ENCODE assay signal across 12 mouse cellular contexts in the genomic region with DNA sequence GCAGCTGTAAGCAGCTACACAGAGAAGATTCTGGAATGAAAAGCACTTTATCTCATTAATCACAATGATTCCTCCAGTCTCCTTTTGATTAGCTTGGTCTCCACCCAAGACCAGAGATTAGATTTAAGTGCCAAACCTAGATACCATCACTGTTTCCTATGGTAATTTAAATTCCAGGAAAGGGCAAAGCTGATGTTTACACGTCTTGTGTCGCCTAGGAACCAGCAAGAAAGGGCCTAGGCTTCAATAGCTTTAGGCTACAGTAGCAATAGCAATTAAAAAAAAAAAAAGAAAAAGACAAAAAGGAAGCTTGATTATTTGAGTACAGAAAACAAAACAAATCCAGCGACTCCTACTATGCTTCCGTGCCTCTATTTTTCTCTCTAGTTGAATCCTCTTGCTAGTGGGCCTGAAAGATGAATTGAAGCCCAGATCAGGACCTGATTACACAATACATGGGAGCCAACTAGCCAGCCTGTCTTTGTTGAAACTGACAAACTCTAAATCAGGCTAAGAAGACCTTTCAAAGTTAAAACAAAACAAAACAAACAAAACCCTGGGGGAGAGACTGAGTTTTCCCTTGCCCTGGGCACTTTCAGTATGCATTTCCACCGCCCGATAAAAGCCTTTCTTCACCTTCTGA. TPM values are rescaled to one million over a fixed set of nuclear protein-coding genes. Genes with fewer than 3 reads are reported as not detected.
DNase-seq lines count a peak whose midpoint lies in the region; ATAC-seq and TF ChIP-seq lines count a peak whose summit lies in the region.
"Had no signal": no experiment of that assay in that cellular context is flagged by ENCODE, and none has a peak within 500 bp of the region (broad histone marks: within the 10 kb centered on the region; RNA-seq: fewer than 3 reads in every experiment).

No protein-coding gene starts in this region.

- H3K36me3 ChIP-seq in hindbrain, embryonic 13.5 days = no peaks in the 10 kb centered on the region
- H3K36me3 ChIP-seq in neural tube, embryonic 13.5 days = no peaks in the 10 kb centered on the region
- H3K36me3 ChIP-seq: G1E had no signal

- H3K9ac ChIP-seq in hindbrain, embryonic 13.5 days = no peak overlapping the region
- H3K9ac ChIP-seq in neural tube, embryonic 13.5 days = no peak overlapping the region

- H3K4me2 ChIP-seq in hindbrain, embryonic 13.5 days = no peak overlapping the region
- H3K4me2 ChIP-seq in neural tube, embryonic 13.5 days = no peak overlapping the region

- no peak for DNase-seq in layer of hippocampus, adult 2 months (ENCODE audit: low spot score in 2 of 2)
- no peak for DNase-seq in layer of hippocampus, adult 11-12 months (ENCODE audit: low spot score)
- peak; percentile 91 for DNase-seq in brain, embryonic 14.5 days (ENCODE audit: low read depth)
- DNase-seq in natural killer cell, adult 2 months (ENCODE audit: low spot score in 2 of 2) = no peak
- DNase-seq in frontal cortex, postnatal 14 days (ENCODE audit: low spot score in 2 of 2) = no peak
- no peak for DNase-seq in left cerebral cortex, adult 18-20 months (ENCODE audit: low spot score in 2 of 2)
- DNase-seq: heart, adult 11 months had no signal

- H3K9me3 ChIP-seq in hindbrain, embryonic 13.5 days = no peaks in the 10 kb centered on the region
- no peaks in the 10 kb centered on the region for H3K9me3 ChIP-seq in neural tube, embryonic 13.5 days
- H3K9me3 ChIP-seq: G1E had no signal

- TF ChIP-seq POLR2A in brain, embryonic 14.5 days (IDR thresholded peaks at IDR 0.05; ENCODE audit: borderline replicate concordance, extremely low read depth, insufficient read depth, insufficient read length, poor library complexity, severe bottlenecking) = no peak

- peaks cover 13% of the 10 kb centered on the region; the same call in 1 of the 2 replicates for H3K4me1 ChIP-seq in hindbrain, embryonic 13.5 days (replicated peaks)
- peaks cover 19% of the 10 kb centered on the region; the same call in 1 of the 2 replicates for H3K4me1 ChIP-seq in neural tube, embryonic 13.5 days (replicated peaks)

- no peak for TF ChIP-seq CTCF in layer of hippocampus, adult 2 months (conservative IDR thresholded peaks at IDR 0.05)
- TF ChIP-seq CTCF in brain, embryonic 14.5 days (IDR thresholded peaks at IDR 0.05; ENCODE audit: borderline replicate concordance, extremely low read depth, insufficient read depth, insufficient read length) = no peak

- no peak for ATAC-seq in hindbrain, embryonic 13.5 days (ENCODE audit: low FRiP score)
- peak; percentile 40; the same call in 1 of the 2 replicates for ATAC-seq in neural tube, embryonic 13.5 days (ENCODE audit: low read depth)

- H3K27me3 ChIP-seq in hindbrain, embryonic 13.5 days = no peaks in the 10 kb centered on the region
- no peaks in the 10 kb centered on the region for H3K27me3 ChIP-seq in neural tube, embryonic 13.5 days

- 17% methylated on average over 6 of the region's 6 CpGs for WGBS in hindbrain, embryonic 13.5 days
- 11% methylated on average over 6 of the region's 6 CpGs for WGBS in neural tube, embryonic 13.5 days

- peak overlapping the region; percentile 39; the same call in 1 of the 2 replicates for H3K27ac ChIP-seq in layer of hippocampus, adult 2 months
- peak overlapping the region; percentile 80 for H3K27ac ChIP-seq in hindbrain, embryonic 13.5 days
- H3K27ac ChIP-seq in neural tube, embryonic 13.5 days (replicated peaks) = peak overlapping the region; percentile 85

- H3K4me3 ChIP-seq in layer of hippocampus, adult 2 months = no peak overlapping the region
- no peak overlapping the region for H3K4me3 ChIP-seq in hindbrain, embryonic 13.5 days
- no peak overlapping the region for H3K4me3 ChIP-seq in neural tube, embryonic 13.5 days

RNA-seq across cellular contexts. Expression of a gene that starts 2.7 kb away (rescaled TPM):
- total RNA-seq in layer of hippocampus, adult 2 months (2021) = not detected
- polyA plus RNA-seq in brain, embryonic 14.5 days (2012; rRNA removed) = not detected in 2 replicates
- polyA plus RNA-seq in hindbrain, embryonic 13.5 days (2015; fragmentation: Nextera tagmentation; extraction: Ambion mirVana) = not detected in 2 replicates
- polyA plus RNA-seq in neural tube, embryonic 13.5 days (2015; fragmentation: Nextera tagmentation; extraction: Ambion mirVana) = not detected in 2 replicates
- total RNA-seq in left cerebral cortex, adult 18-20 months (2021) = not detected
- total RNA-seq: G1E; megakaryocyte progenitor cell, adult 5-6 weeks had no signal
- polyA plus RNA-seq: G1E; large intestine, adult 2 months had no signal

RNA-seq across cellular contexts. Expression of a gene that starts 8.5 kb away (rescaled TPM):
- total RNA-seq in layer of hippocampus, adult 2 months (2021) = not detected
- polyA plus RNA-seq in brain, embryonic 14.5 days (2012; rRNA removed) = 0.73 and 0.77 TPM in 2 replicates
- 0.53 TPM in 2 replicates for polyA plus RNA-seq in hindbrain, embryonic 13.5 days (2015; fragmentation: Nextera tagmentation; extraction: Ambion mirVana)
- 0.63 and 0.81 TPM in 2 replicates for polyA plus RNA-seq in neural tube, embryonic 13.5 days (2015; fragmentation: Nextera tagmentation; extraction: Ambion mirVana)
- under 1 TPM in 1 of 2 experiments, not detected in 1; 0.61 TPM for total RNA-seq in left cerebral cortex, adult 18-20 months (2021)
- total RNA-seq: G1E had no signal
- polyA plus RNA-seq: G1E had no signal

RNA-seq across cellular contexts. Expression of a gene that starts 15.6 kb away (rescaled TPM):
- total RNA-seq in layer of hippocampus, adult 2 months (2021) = 10 to 100 TPM in 1 of 2 experiments, 1 to 10 TPM in 1; 9.6 to 13.9 TPM
- polyA plus RNA-seq in brain, embryonic 14.5 days (2012; rRNA removed) = 13.0 and 26.1 TPM in 2 replicates
- polyA plus RNA-seq in hindbrain, embryonic 13.5 days (2015; fragmentation: Nextera tagmentation; extraction: Ambion mirVana) = 29.0 and 29.1 TPM in 2 replicates
- 35.9 and 40.0 TPM in 2 replicates for polyA plus RNA-seq in neural tube, embryonic 13.5 days (2015; fragmentation: Nextera tagmentation; extraction: Ambion mirVana)
- 10 to 100 TPM; 12.9 to 13.6 TPM for total RNA-seq in left cerebral cortex, adult 18-20 months (2021)
- total RNA-seq: G1E had no signal
- polyA plus RNA-seq: G1E had no signal

RNA-seq across cellular contexts. Expression of a gene that starts 34.7 kb away (rescaled TPM):
- 100 to 1,000 TPM in 1 of 2 experiments, 10 to 100 TPM in 1; 93.4 to 101 TPM for total RNA-seq in layer of hippocampus, adult 2 months (2021)
- 151 and 166 TPM in 2 replicates for polyA plus RNA-seq in brain, embryonic 14.5 days (2012; rRNA removed)
- polyA plus RNA-seq in hindbrain, embryonic 13.5 days (2015; fragmentation: Nextera tagmentation; extraction: Ambion mirVana) = 44.8 and 47.2 TPM in 2 replicates
- 39.2 and 41.0 TPM in 2 replicates for polyA plus RNA-seq in neural tube, embryonic 13.5 days (2015; fragmentation: Nextera tagmentation; extraction: Ambion mirVana)
- 10 to 100 TPM; 85.9 to 86.1 TPM for total RNA-seq in left cerebral cortex, adult 18-20 months (2021)
- total RNA-seq: G1E had no signal
- polyA plus RNA-seq: G1E had no signal

RNA-seq across cellular contexts. Expression of a gene that starts 51.8 kb away (rescaled TPM):
- not detected for total RNA-seq in layer of hippocampus, adult 2 months (2021)
- 2.5 and 2.9 TPM in 2 replicates for polyA plus RNA-seq in brain, embryonic 14.5 days (2012; rRNA removed)
- polyA plus RNA-seq in hindbrain, embryonic 13.5 days (2015; fragmentation: Nextera tagmentation; extraction: Ambion mirVana) = 0.27 and 0.32 TPM in 2 replicates
- polyA plus RNA-seq in neural tube, embryonic 13.5 days (2015; fragmentation: Nextera tagmentation; extraction: Ambion mirVana) = 0.38 and 1.2 TPM in 2 replicates
- under 1 TPM; 0.26 to 0.33 TPM for total RNA-seq in left cerebral cortex, adult 18-20 months (2021)
- total RNA-seq: G1E had no signal
- polyA plus RNA-seq: G1E had no signal
